Mouse (Mus musculus) spleen, adult 2 months (tissue): Measurements from ENCODE around the gene Wee1. TPM values are rescaled to one million over a fixed set of nuclear protein-coding genes. Genes with fewer than 3 reads are reported as not detected.

Source experiments
- DNase-seq, 2 experiments: peaks; one replicate each; pipeline versions ENCODE4 v3.0.0 to v3.0.0-alpha.2; 2012 to 2021; ENCODE audit warnings: low spot score in 2 of 2, low read depth in 1 of 2
- H3K27ac ChIP-seq: fragments of 200-500 bp; 2 replicates; pipeline ENCODE4 v1.5.1; 2012; ENCODE audit warnings: low read length, inconsistent platforms; ENCODE audit not compliant: insufficient read depth
- H3K27me3 ChIP-seq: fragments of 200-500 bp; 2 replicates; pipeline ENCODE4 v1.6.1; 2012; ENCODE audit warnings: mild to moderate bottlenecking, moderate library complexity, low read length, inconsistent platforms; ENCODE audit not compliant: control insufficient read depth, insufficient read depth
- H3K36me3 ChIP-seq: fragments of 200-500 bp; 2 replicates; pipeline ENCODE4 v1.6.1; 2012; ENCODE audit warnings: mild to moderate bottlenecking, low read length, inconsistent platforms; ENCODE audit not compliant: control insufficient read depth, insufficient read depth
- H3K4me1 ChIP-seq: fragments of 200-500 bp; 2 replicates; pipeline ENCODE4 v1.6.1; 2011; ENCODE audit warnings: inconsistent platforms; ENCODE audit not compliant: control insufficient read depth, insufficient read depth, insufficient read length
- H3K4me3 ChIP-seq: fragments of 200-500 bp; 2 replicates; pipeline ENCODE4 v1.5.1; 2011; ENCODE audit warnings: mild to moderate bottlenecking, inconsistent platforms; ENCODE audit not compliant: insufficient read depth, insufficient read length; ENCODE audit errors: extremely low read depth
- CTCF ChIP-seq: fragments of 200-500 bp; IDR thresholded peaks from 2 replicates; pipeline ENCODE4 v1.5.1; 2011; ENCODE audit warnings: mild to moderate bottlenecking, inconsistent platforms; ENCODE audit not compliant: insufficient read depth, insufficient read length, insufficient replicate concordance; ENCODE audit errors: extremely low read depth
- POLR2A ChIP-seq: fragments of 200-500 bp; IDR thresholded peaks from 2 replicates; pipeline ENCODE4 v1.6.1; 2011; ENCODE audit warnings: low read depth, low read length, inconsistent platforms
- WGBS: fragments of 180-500 bp; shearing (Covaris S2); methylation state at CpG from one replicate; pipeline ENCODE4 v1.1.7; 2018; 5-methylcytosine and 5-hydroxymethylcytosine counted together
- polyA plus RNA-seq: library from polyadenylated mRNA; depleted of rRNA; stranded (reverse); fragments of >200 nt; gene quantifications from 2 replicates; pipeline ENCODE4 v1.2.3, GENCODE M21; 2012; rRNA removed

The Wee1 gene
- polyA plus RNA-seq, 1 experiment = 3.9 TPM

GRCm38 (mm10) chr7:110189951-110190350, 68.1 kb downstream of the Wee1 start:
- peaks cover 8% of the 10 kb centered on the region; the same call in 1 of the 2 replicates for H3K4me1 ChIP-seq
- DNase-seq = no peak
- H3K27ac ChIP-seq = no peak overlapping the region
- H3K27me3 ChIP-seq = no peaks in the 10 kb centered on the region
- H3K36me3 ChIP-seq = no peaks in the 10 kb centered on the region
- no peak overlapping the region for H3K4me3 ChIP-seq
- 77% methylated on average over 7 of the region's 7 CpGs for WGBS
- TF ChIP-seq CTCF (no peak), POLR2A (no peak)

Other genes with a start within 250 kb of the Wee1 start
- 49.8 and 57.1 TPM in 2 replicates for gene Dennd5a, start 161.6 kb upstream of the Wee1 start, polyA plus RNA-seq
- 8.0 and 11.6 TPM in 2 replicates for gene Tmem41b, start 135.1 kb upstream of the Wee1 start, polyA plus RNA-seq
- gene Ipo7, start 103.8 kb upstream of the Wee1 start, polyA plus RNA-seq = 16.3 and 22.3 TPM in 2 replicates
- gene Zfp143, start 60.8 kb upstream of the Wee1 start, polyA plus RNA-seq = 14.9 and 15.6 TPM in 2 replicates
- 69.7 and 79.4 TPM in 2 replicates for gene Swap70, start 99.7 kb downstream of the Wee1 start, polyA plus RNA-seq